26 mouse cellular contexts compared by ENCODE assay signal in genomic region chr1:134604086-134604485, GRCm38 (mm10). TPM values are rescaled to one million over a fixed set of nuclear protein-coding genes. Genes with fewer than 3 reads are reported as not detected.
A peak's percentile ranks its signal among the peaks of the same experiment; 100 is the strongest.
DNase-seq lines count a peak whose midpoint lies in the region; ATAC-seq and TF ChIP-seq lines count a peak whose summit lies in the region.
"Had no signal": no experiment of that assay in that cellular context is flagged by ENCODE, and none has a peak within 500 bp of the region (broad histone marks: within the 10 kb centered on the region; RNA-seq: fewer than 3 reads in every experiment).

No protein-coding gene starts in this region.

- WGBS in embryonic facial prominence, embryonic 10.5 days = 96% methylated on average over 2 of the region's 2 CpGs

- H3K4me1 ChIP-seq in embryonic facial prominence, embryonic 10.5 days = no peaks in the 10 kb centered on the region
- H3K4me1 ChIP-seq: heart, embryonic 12.5 days; hindbrain, embryonic 13.5 days; limb, embryonic 12.5 days; liver, embryonic 13.5 days had no signal

- in situ Hi-C loops in Patski (cut with MboI; ENCODE audit: low pct_unique_long_range_greater_than_20kb) = loop anchor here (10.0 kb wide), 1 partner anchor 229 kb away; no protein-coding TSS in a partner anchor

- no peaks in the 10 kb centered on the region for H3K27me3 ChIP-seq in Patski
- H3K27me3 ChIP-seq in embryonic facial prominence, embryonic 10.5 days (replicated peaks; ENCODE audit: low read depth, poor library complexity, severe bottlenecking) = no peaks in the 10 kb centered on the region
- H3K27me3 ChIP-seq: heart, embryonic 12.5 days; hindbrain, embryonic 13.5 days; limb, embryonic 12.5 days; liver, embryonic 13.5 days had no signal

- POLR2A ChIA-PET in Patski (lab: Charles Lee) = interaction anchor here (0.9 kb wide), 1 partner anchor 13 kb away, joined by 3 read pairs; no protein-coding TSS in a partner anchor

- TF ChIP-seq CTCF in layer of hippocampus, adult 2 months (conservative IDR thresholded peaks at IDR 0.05) = 0 out of 2 replicates have a peak, but pooled peaks have one; percentile 7
- TF ChIP-seq CTCF in Patski (IDR thresholded peaks at IDR 0.05) = peak; percentile 4

- no peaks in the 10 kb centered on the region for H3K9me3 ChIP-seq in embryonic facial prominence, embryonic 10.5 days
- H3K9me3 ChIP-seq: heart, embryonic 12.5 days; hindbrain, embryonic 13.5 days; limb, embryonic 12.5 days; liver, embryonic 13.5 days had no signal

- no peak overlapping the region for H3K4me3 ChIP-seq in layer of hippocampus, adult 2 months
- no peak overlapping the region for H3K4me3 ChIP-seq in embryonic facial prominence, embryonic 10.5 days
- H3K4me3 ChIP-seq: heart, embryonic 12.5 days; hindbrain, embryonic 13.5 days; limb, embryonic 12.5 days; liver, embryonic 13.5 days had no signal

- no peak overlapping the region for H3K27ac ChIP-seq in layer of hippocampus, adult 2 months
- no peak overlapping the region for H3K27ac ChIP-seq in embryonic facial prominence, embryonic 10.5 days (replicated peaks)
- H3K27ac ChIP-seq: hindbrain, embryonic 13.5 days; limb, embryonic 12.5 days; liver, embryonic 13.5 days had no signal

- CTCF ChIA-PET in Patski (lab: Charles Lee) = interaction anchor here (1.0 kb wide), 1 partner anchor 16 kb away, joined by 3 read pairs; no protein-coding TSS in a partner anchor

- peak; percentile 13 for DNase-seq in CD4-positive, CD25-positive, alpha-beta regulatory T cell, adult 2 months (ENCODE audit: low read depth, low spot score)
- no peak for DNase-seq in layer of hippocampus, adult 2 months (ENCODE audit: low spot score in 2 of 2)
- no peak for DNase-seq in layer of hippocampus, postnatal 10 days (ENCODE audit: low spot score in 2 of 2)
- peak; percentile 11 for DNase-seq in 3T3-L1 (ENCODE audit: low read depth, low spot score)
- DNase-seq in Patski (ENCODE audit: low read depth, low spot score) = no peak
- no peak for DNase-seq in spleen, adult 18-20 months
- no peak for DNase-seq in embryonic facial prominence, embryonic 10.5 days (ENCODE audit: low spot score)
- DNase-seq: adrenal gland, postnatal 36 days; cerebellum, adult 2 months; gastrocnemius, postnatal 25 days; kidney, adult 9 months; kidney, postnatal 4 days; liver, embryonic 13.5 days; right cerebral cortex, postnatal 4 days; thymus, postnatal 36 days had no signal

- ATAC-seq in CD4-positive, CD25-positive, alpha-beta regulatory T cell, adult 4 months = no peak
- ATAC-seq in Patski = no peak
- ATAC-seq: forebrain, embryonic 14.5 days; inflammation-experienced regulatory T-cells, adult 6 months; midbrain, embryonic 16.5 days had no signal

- peaks cover 99% of the 10 kb centered on the region for H3K36me3 ChIP-seq in embryonic facial prominence, embryonic 10.5 days (replicated peaks)

RNA-seq across cellular contexts. Expression of gene Syt2, which starts 42.4 kb away (rescaled TPM):
- under 1 TPM; 0.13 to 0.33 TPM for polyA plus RNA-seq in CD4-positive, CD25-positive, alpha-beta regulatory T cell, adult 4 months (2017; shearing (Covaris generic))
- total RNA-seq in layer of hippocampus, adult 2 months (2021) = 10 to 100 TPM; 17.9 to 18.6 TPM
- 10 to 100 TPM; 14.2 to 14.5 TPM for total RNA-seq in layer of hippocampus, postnatal 10 days (2021)
- polyA plus RNA-seq in Patski (2021) = 0.37 TPM
- polyA plus RNA-seq in embryonic facial prominence, embryonic 10.5 days (2016; fragmentation: Nextera tagmentation; extraction: Ambion mirVana) = 3.6 and 3.8 TPM in 2 replicates
- total RNA-seq: heart, postnatal 25 days; neutrophil, adult 5-6 weeks had no signal

RNA-seq across cellular contexts. Expression of gene Kdm5b, which starts 44.1 kb away (rescaled TPM):
- 10 to 100 TPM; 15.5 to 18.1 TPM for polyA plus RNA-seq in CD4-positive, CD25-positive, alpha-beta regulatory T cell, adult 4 months (2017; shearing (Covaris generic))
- 10 to 100 TPM; 69.1 to 72.6 TPM for total RNA-seq in layer of hippocampus, adult 2 months (2021)
- 10 to 100 TPM; 74.6 to 75.4 TPM for total RNA-seq in layer of hippocampus, postnatal 10 days (2021)
- polyA plus RNA-seq in Patski (2021) = 34.3 TPM
- polyA plus RNA-seq in embryonic facial prominence, embryonic 10.5 days (2016; fragmentation: Nextera tagmentation; extraction: Ambion mirVana) = 78.4 and 79.0 TPM in 2 replicates

RNA-seq across cellular contexts. Expression of gene Mgat4e, which starts 54.6 kb away (rescaled TPM):
- polyA plus RNA-seq in CD4-positive, CD25-positive, alpha-beta regulatory T cell, adult 4 months (2017; shearing (Covaris generic)) = not detected
- not detected for total RNA-seq in layer of hippocampus, adult 2 months (2021)
- not detected for total RNA-seq in layer of hippocampus, postnatal 10 days (2021)
- not detected for polyA plus RNA-seq in Patski (2021)
- polyA plus RNA-seq in embryonic facial prominence, embryonic 10.5 days (2016; fragmentation: Nextera tagmentation; extraction: Ambion mirVana) = not detected in 2 replicates
- total RNA-seq: adrenal gland, postnatal 36 days; gastrocnemius, postnatal 25 days; heart, postnatal 25 days; megakaryocyte-erythroid progenitor cell, adult 5-6 weeks; neutrophil, adult 5-6 weeks had no signal
- polyA plus RNA-seq: cerebellum, adult 2 months; forebrain, embryonic 14.5 days; heart, embryonic 12.5 days; hindbrain, embryonic 13.5 days; inflammation-experienced regulatory T-cells, adult 6 months; limb, embryonic 12.5 days; liver, embryonic 13.5 days; lung, embryonic 16.5 days; midbrain, embryonic 16.5 days had no signal

Comparison
In these comparisons a context has a peak if more than half of its experiments do, and no peak if none do; other contexts are left out.
1. DNase-seq: peak in CD4-positive, CD25-positive, alpha-beta regulatory T cell, adult 2 months (single experiment) and 3T3-L1 (single experiment); none in layer of hippocampus, adult 2 months (0 of 2), layer of hippocampus, postnatal 10 days (0 of 2), Patski (single experiment), spleen, adult 18-20 months (0 of 2) and embryonic facial prominence, embryonic 10.5 days (single experiment).